Mouse (Mus musculus) intestine, embryonic 14.5 days (tissue): ENCODE measurements at regions not wholly inside any gene's neighbourhood (a gene's known extent, or its start where the extent isn't known, plus 50 kb on each side); places are given as distances from the start of the nearest gene placed in this dataset.

Experiments
- ATAC-seq: fragments of 200-750 bp; cut with Nextera tagmentation; replicated peaks from 2 replicates; pipeline ENCODE4 v1.8.0; 2017; ENCODE audit warnings: low read depth, moderate number of reproducible peaks, moderate TSS enrichment, moderate library complexity; ENCODE audit not compliant: low FRiP score, low TSS enrichment
- DNase-seq: peaks from one replicate; pipeline ENCODE4 v3.0.0-alpha.2; 2018; ENCODE audit warnings: low spot score
- H3K27ac ChIP-seq: fragments of 300-500 bp; sonication (generic); 2 replicates; pipeline ENCODE4 v1.5.1; 2014; ENCODE audit warnings: low read depth, mild to moderate bottlenecking, control low read depth
- H3K27me3 ChIP-seq: fragments of 300-500 bp; sonication (generic); replicated peaks from 2 replicates; pipeline ENCODE4 v1.6.1; 2014; ENCODE audit warnings: low read length, control low read depth; ENCODE audit not compliant: control insufficient read depth, insufficient read depth
- H3K36me3 ChIP-seq: fragments of 300-500 bp; sonication (generic); 2 replicates; pipeline ENCODE4 v1.6.1; 2014; ENCODE audit warnings: low read length, control low read depth; ENCODE audit not compliant: control insufficient read depth, insufficient read depth
- H3K4me1 ChIP-seq: fragments of 300-500 bp; sonication (generic); replicated peaks from 2 replicates; pipeline ENCODE4 v1.6.1; 2014; ENCODE audit warnings: low read length, control low read depth, mixed read lengths; ENCODE audit not compliant: control insufficient read depth, insufficient read depth
- H3K4me2 ChIP-seq: fragments of 300-500 bp; sonication (generic); 2 replicates; pipeline ENCODE4 v1.6.1; 2014; ENCODE audit warnings: low read length
- H3K4me3 ChIP-seq: fragments of 300-500 bp; sonication (generic); 2 replicates; pipeline ENCODE4 v1.5.1; 2014; ENCODE audit warnings: low read depth, low read length, control low read depth, mixed read lengths
- H3K9ac ChIP-seq: fragments of 300-500 bp; sonication (generic); 2 replicates; pipeline ENCODE4 v1.6.1; 2014; ENCODE audit warnings: mild to moderate bottlenecking, low read length
- H3K9me3 ChIP-seq: fragments of 300-500 bp; sonication (generic); 2 replicates; pipeline ENCODE4 v1.6.1; 2016; ENCODE audit warnings: low read length, control low read depth; ENCODE audit not compliant: control insufficient read depth
- WGBS: fragments of 180-500 bp; shearing (Covaris S2); extraction: QIAGEN DNeasy Blood & Tissue Kit; methylation state at CpG from one replicate; pipeline ENCODE4 v1.1.7; 2014; 5-methylcytosine and 5-hydroxymethylcytosine counted together

DNA sequence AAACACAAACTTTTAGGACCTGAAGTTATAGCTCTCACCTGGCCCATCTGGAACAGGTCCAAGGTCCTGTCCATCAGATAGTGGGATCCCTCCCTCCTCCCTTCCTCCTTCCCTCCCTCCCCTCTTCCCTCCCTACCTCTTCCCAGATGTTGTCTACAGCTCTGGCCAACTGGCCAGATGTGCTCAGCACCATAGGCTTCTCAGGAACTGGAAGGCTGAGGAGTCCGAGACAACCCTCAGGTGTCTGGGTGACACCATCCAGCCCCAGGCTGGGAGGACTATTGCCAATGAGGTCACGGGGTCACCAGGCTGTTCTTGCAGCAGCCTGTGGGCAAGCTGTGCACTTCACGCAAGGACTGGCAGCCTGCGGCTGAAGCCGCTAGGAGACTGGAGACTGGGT lies 155.6 kb upstream of the Gm26897 start:
- DNase-seq (no peak), ATAC-seq (no peak)
- H3K36me3 ChIP-seq = no peaks in the 10 kb centered on the region
- no peak overlapping the region for H3K9ac ChIP-seq
- 44% methylated on average over 5 of the region's 5 CpGs for WGBS
- H3K4me3 ChIP-seq = no peak overlapping the region
- H3K27me3 ChIP-seq = no peaks in the 10 kb centered on the region
- H3K27ac ChIP-seq = peak overlapping the region; percentile 87
- H3K4me2 ChIP-seq = 0 out of 2 replicates have a peak overlapping the region, but pooled peaks have one; percentile 8
- H3K4me1 ChIP-seq = peaks cover 72% of the 10 kb centered on the region
- no peaks in the 10 kb centered on the region for H3K9me3 ChIP-seq

DNA sequence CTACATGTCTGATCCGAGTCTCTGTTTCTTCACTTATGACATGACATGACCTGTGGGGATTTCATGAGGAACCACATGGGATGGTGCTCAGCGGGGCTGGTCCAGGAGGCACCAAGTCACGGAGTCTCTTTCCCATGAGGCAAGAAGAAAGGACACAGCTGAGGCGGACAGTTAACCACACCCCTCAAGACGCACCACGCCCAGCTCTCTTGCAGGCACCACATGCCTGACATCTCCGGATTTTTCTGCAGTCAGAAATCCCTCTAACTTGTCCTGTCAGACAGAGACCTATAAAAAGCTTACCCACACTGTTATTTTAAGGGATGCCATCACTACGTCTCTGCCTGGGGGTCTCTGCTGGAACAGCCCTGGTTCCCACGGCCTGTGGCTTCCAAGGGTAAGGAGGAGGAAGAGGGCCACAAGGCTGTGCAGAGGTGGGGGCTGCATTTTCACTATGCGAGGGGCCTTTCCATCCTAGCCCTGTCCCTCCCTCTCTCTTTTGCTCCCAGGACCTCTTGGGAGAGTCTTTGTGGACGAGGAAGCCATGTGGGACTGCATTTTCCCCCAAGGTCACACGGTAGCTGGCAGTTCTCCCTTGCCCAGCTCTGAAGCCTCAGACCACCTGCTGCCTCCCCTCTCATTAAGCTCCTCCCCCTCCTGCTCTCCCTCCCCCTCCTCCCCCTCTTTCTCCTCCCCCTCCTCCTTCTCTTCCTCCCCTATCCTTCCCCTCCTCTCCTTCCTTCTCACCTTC lies 154.6 kb upstream of the Gm26897 start:
- no peak overlapping the region for H3K4me2 ChIP-seq
- H3K4me1 ChIP-seq = peaks cover 62% of the 10 kb centered on the region
- H3K9ac ChIP-seq = no peak overlapping the region
- peak overlapping the region; percentile 87 for H3K27ac ChIP-seq
- 8% methylated on average over 12 of the region's 12 CpGs for WGBS
- DNase-seq (no peak), ATAC-seq (no peak)
- H3K9me3 ChIP-seq = no peaks in the 10 kb centered on the region
- H3K36me3 ChIP-seq = no peaks in the 10 kb centered on the region
- H3K27me3 ChIP-seq = no peaks in the 10 kb centered on the region
- H3K4me3 ChIP-seq = no peak overlapping the region

DNA sequence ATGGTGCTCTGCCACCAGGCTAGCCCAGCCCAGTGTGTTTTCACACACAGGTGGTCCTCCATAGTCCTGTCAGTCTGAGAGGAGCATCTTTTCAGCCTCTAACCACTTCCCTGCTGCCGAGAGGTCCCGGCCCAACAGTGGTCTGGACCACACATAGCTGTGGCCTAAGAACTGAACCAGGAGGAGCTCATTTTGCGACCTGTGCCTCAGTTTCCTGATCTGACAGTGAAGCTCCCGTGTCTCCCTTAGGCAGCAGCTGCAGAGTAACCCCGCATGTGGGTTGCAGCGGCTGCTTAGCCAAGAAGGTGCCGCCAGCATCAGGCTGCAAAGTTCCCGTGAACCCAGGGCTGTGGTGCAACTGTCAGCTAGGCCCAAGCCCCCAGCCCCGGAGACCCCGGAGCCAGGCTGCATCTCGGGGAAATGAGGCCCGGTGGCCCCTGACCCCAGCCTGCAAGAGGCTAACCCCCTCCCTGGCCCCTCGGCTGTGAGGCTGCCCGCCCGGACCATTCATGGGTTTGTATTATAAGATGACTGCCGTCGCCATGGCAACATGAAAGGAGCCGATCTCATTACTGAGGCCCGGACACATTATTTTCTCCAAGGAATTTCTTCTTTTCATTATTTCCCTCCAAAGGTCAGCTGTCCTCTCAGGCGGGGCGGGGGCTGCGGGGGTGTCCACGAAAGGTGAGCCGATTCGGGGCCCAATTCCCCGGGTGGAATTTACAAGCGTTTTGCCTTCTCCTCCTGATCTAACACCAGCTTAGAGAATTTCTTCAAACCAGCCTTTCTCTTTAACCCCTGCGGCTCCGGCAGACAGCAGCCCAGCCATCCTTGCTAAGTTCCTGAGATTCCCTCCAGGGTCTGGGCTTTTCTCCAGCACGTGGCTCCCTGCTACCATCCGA lies 152.6 kb upstream of the Gm26897 start:
- Histone ChIP-seq H3K4me3 (peak overlapping the region; percentile 23; the same call in 1 of the 2 replicates), H3K4me2 (peak overlapping the region; percentile 62), H3K9ac (peak overlapping the region; percentile 27), H3K9me3 (no peaks in the 10 kb centered on the region), H3K27ac (peak overlapping the region; percentile 58), H3K4me1 (peaks cover 50% of the 10 kb centered on the region), H3K36me3 (no peaks in the 10 kb centered on the region), H3K27me3 (no peaks in the 10 kb centered on the region)
- peak; percentile 85 for DNase-seq
- peak; percentile 63 for ATAC-seq
- 6% methylated on average over 31 of the region's 31 CpGs for WGBS

DNA sequence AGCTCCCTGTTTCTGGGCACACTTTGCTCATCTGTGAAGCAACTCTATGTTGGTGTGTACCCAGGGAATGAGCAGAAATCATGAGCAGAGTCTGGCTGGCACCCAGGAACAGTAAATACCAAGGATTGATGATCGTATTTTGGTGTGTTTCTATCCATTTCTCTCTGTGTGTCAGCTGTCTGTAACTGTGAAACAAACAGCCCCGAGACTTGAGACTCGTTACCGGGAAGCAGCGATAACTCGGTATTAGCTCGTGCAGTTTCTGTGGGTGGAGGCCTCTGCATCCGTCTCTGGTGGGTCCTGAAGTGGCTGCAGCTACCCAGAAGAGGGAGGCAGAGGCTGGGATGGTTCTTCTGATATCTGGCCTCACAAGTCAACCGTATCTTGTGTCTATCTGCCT lies 151.7 kb upstream of the Gm26897 start:
- H3K4me2 ChIP-seq = peak overlapping the region; percentile 62
- no peak overlapping the region for H3K4me3 ChIP-seq
- no peak for DNase-seq
- H3K9ac ChIP-seq = peak overlapping the region; percentile 27
- WGBS = 41% methylated on average over 9 of the region's 9 CpGs
- peak overlapping the region; percentile 58; the same call in 1 of the 2 replicates for H3K27ac ChIP-seq
- H3K27me3 ChIP-seq = no peaks in the 10 kb centered on the region
- no peak for ATAC-seq
- no peaks in the 10 kb centered on the region for H3K9me3 ChIP-seq
- H3K36me3 ChIP-seq = no peaks in the 10 kb centered on the region
- H3K4me1 ChIP-seq = peaks cover 46% of the 10 kb centered on the region

DNA sequence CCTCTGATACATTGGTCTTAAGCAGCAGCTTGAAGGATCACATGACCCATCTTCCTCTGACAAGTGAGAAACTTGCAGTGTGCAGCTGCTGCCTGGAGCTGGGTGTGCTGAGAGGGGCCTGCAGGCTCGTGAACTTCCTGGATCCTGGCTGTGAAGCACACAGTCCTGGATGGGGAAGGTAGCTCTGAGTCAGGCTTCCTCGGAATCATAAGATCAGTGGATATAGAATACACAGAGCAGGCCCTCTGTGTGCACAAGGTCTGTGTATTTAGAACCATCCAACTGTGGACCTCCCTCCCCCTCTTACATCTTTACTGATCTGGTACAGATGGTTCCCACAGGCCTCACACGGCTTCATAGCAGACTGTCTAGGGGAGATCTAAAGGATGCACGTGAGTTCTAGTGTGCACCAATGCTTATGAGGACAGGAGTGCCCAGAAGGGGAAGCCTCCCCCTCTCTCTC lies 143.1 kb upstream of the Gm26897 start:
- Histone ChIP-seq H3K4me1 (peaks cover 9% of the 10 kb centered on the region), H3K9me3 (no peaks in the 10 kb centered on the region), H3K36me3 (no peaks in the 10 kb centered on the region), H3K27me3 (no peaks in the 10 kb centered on the region), H3K4me2 (no peak overlapping the region), H3K4me3 (no peak overlapping the region), H3K9ac (0 out of 2 replicates have a peak overlapping the region, but pooled peaks have one; percentile 10), H3K27ac (peak overlapping the region; percentile 80)
- DNase-seq (peak; percentile 61), ATAC-seq (peak; percentile 65)
- 8% methylated on average over 4 of the region's 4 CpGs for WGBS

DNA sequence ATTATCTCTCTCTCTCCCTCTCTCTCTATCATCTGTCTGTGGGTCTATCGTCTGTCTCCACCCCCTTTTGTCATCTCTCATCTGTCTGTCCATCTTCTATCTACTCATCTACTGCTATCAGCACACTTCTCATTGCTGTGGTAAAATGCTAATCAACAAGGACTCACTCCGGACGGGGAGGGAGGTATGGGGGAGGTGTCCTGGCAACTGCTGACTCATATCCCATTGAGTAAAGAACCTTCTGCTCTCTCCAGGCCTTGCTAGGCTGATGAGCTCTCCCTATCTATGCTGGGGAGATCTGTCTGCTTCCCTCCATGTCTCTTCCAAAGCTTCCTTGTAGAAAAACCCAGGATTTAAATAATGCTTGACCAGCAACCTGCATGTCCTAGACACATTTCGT lies 140.9 kb upstream of the Gm26897 start:
- H3K4me3 ChIP-seq = no peak overlapping the region
- H3K27me3 ChIP-seq = no peaks in the 10 kb centered on the region
- no peak overlapping the region for H3K9ac ChIP-seq
- no peak for DNase-seq
- ATAC-seq = no peak
- H3K4me1 ChIP-seq = peaks cover 9% of the 10 kb centered on the region
- no peaks in the 10 kb centered on the region for H3K36me3 ChIP-seq
- no peak overlapping the region for H3K27ac ChIP-seq
- WGBS = 75% methylated on average over 4 of the region's 4 CpGs
- no peaks in the 10 kb centered on the region for H3K9me3 ChIP-seq
- no peak overlapping the region for H3K4me2 ChIP-seq

DNA sequence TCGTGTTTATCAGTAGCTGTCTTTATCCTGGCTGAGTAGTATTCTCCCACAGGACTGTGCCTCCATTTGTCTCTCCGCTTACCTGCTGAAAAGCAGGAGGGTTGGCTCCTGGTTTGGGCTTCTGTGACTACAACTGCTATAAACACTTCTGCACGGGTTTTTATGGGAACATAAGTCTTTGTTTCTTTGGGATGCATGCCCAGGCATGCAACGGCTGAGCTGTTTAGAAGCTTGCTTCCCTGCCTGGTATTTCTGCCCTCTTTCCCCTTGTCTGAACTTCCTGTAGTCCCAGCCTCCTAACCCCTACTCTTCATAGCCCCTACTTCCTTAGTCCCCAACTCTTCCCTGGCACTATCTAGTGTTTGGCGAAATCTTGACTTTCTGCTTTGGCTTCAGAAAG lies 139.6 kb upstream of the Gm26897 start:
- WGBS = 77% methylated on average over 5 of the region's 5 CpGs
- Histone ChIP-seq H3K4me3 (no peak overlapping the region), H3K36me3 (no peaks in the 10 kb centered on the region), H3K4me1 (peaks cover 13% of the 10 kb centered on the region), H3K4me2 (no peak overlapping the region), H3K9ac (no peak overlapping the region), H3K27me3 (no peaks in the 10 kb centered on the region), H3K27ac (no peak overlapping the region), H3K9me3 (no peaks in the 10 kb centered on the region)
- no peak for ATAC-seq
- DNase-seq = no peak

DNA sequence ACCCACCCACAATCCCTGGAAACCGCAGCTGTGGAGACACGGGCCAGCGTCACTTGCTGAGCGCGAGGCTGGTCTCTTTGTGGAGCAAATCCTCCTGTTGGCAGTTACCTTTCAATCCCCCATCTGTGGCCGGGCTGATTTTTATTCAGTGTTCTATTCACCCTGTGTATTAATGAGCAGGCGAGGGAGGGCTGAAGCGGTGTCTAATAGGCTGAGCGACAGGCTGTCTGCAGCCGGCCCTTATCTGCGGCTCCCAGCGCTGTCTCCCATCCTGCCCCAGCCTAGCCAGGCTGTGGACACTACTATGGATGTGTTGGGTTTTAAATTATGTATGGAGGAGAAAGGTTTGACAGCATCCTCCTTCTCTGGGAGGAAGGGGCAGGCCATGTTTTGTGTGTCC lies 138.3 kb upstream of the Gm26897 start:
- Histone ChIP-seq H3K27me3 (no peaks in the 10 kb centered on the region), H3K9ac (no peak overlapping the region), H3K9me3 (no peaks in the 10 kb centered on the region), H3K4me1 (peaks cover 13% of the 10 kb centered on the region), H3K27ac (no peak overlapping the region), H3K36me3 (no peaks in the 10 kb centered on the region), H3K4me3 (no peak overlapping the region), H3K4me2 (no peak overlapping the region)
- DNase-seq = no peak
- ATAC-seq = no peak
- WGBS = 75% methylated on average over 12 of the region's 12 CpGs
